Mouse (Mus musculus) stomach, postnatal 0 days (tissue): Measurements from ENCODE around the gene Mdm4.

Experiments
- CTCF ChIP-seq: IDR thresholded peaks from 2 replicates; pipeline ENCODE4 v1.5.1; 2016; ENCODE audit warnings: antibody characterized with exemption, low read depth, mild to moderate bottlenecking, moderate library complexity
- EP300 ChIP-seq: optimal IDR thresholded peaks from 2 replicates; pipeline ENCODE3; 2016; ENCODE audit warnings: antibody characterized with exemption

GRCm38 (mm10) chr1:132947811-132948210 is 82.5 kb downstream of the Mdm4 start:
- TF ChIP-seq CTCF (no peak), EP300 (no peak)
